Mouse (Mus musculus) kidney, adult 11 months (tissue): ENCODE measurements around the gene Hydin.
"Not testable (repeated sequence)": the region's sequence is repeated elsewhere in the genome, so short reads cannot be mapped to it uniquely, and the experiment has no call there.

Experiments used
- DNase-seq: peaks from one replicate; pipeline ENCODE4 v3.0.0; 2022

Hydin gene

GRCm38 (mm10) chr8:110340090-110340703, 73.4 kb downstream of the Hydin start:
- no peak for DNase-seq

- DNase-seq: no peak
Observed at GRCm38 (mm10) chr8:110345697-110346394, 79.1 kb downstream of the Hydin start.

- no peak for DNase-seq
Observed at GRCm38 (mm10) chr8:110346915-110347314, 80.1 kb downstream of the Hydin start.

DNA sequence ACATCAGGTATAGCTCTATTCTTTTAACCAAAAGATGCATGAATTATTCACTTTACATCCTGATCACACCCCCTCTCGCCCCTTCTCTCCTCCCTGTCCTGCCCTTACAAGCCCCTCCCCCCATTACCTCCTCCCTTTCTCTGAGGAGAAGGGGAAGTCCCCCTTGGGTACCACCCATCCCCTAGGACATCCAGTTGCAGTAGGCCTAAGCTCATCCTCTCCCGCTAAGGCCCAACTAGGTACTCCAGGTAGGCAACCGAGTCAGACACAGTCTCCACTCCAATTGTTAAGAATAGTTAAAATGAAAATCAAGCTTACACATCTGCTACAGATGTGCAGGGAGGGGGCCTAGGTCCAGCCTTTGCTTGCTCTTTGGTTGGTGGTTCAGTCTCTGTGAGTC, 83.9 kb downstream of the Hydin start:
- DNase-seq: no peak

DNA sequence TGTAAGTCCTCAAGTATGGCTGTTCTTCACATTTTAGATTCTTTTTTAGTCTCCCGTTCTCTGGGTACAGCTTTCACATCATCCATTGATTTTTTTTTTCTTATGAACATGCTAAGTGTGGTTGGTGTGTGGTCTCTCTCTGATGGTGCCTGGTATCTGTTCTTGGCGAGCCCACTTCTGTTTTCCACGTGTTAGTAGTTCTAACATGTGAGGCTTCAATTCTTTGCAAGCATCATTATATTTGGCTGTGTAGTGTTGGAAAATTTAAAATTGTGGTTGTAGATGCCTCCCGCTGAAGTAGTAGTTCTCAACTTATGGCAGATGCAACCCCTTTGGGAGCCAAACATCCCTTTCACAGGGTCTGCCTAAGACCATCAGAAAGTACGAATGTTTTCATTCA, 85.1 kb downstream of the Hydin start:
- no peak for DNase-seq

DNA sequence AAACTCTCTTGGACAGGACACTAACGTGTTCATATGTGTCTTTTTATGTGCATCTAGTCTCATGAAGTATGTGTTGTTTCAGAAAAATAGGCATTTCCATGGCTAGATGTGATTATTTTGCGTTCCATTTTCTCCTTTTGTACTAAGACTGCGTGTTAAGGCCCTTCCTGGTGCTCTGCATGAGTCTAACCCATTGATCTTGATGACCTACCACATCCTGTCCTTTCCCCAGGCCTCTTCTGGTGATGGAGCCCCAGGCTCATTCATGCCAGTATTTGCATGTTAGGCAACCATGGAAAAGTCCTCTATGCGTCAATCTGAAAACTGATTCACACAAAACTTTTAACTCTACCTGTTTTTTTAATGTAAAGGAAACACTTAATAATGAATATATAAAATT, 96.2 kb downstream of the Hydin start:
- no peak for DNase-seq

DNA sequence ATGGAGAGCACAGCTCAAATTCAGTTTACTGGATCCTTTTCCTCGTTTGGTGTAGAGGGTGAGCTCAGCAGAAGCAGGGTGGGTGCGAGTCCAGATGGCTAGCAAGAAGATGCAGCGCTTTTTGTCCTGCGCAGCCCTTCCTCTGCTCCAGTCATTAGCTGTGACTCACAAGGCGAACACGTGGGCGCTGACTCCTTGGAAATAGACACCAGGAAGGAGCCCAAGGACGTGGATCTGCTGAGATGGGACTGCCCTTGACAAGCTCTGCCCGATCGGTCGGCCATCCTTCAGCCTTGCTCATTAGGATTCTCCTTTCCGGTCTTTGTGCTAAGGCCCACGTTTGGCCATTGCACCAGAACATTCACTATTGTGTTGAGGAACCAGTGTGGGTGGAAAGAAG, 106.1 kb downstream of the Hydin start:
- DNase-seq: no peak

- DNase-seq: no peak
Observed at GRCm38 (mm10) chr8:110373695-110374094, 106.9 kb downstream of the Hydin start.

DNA sequence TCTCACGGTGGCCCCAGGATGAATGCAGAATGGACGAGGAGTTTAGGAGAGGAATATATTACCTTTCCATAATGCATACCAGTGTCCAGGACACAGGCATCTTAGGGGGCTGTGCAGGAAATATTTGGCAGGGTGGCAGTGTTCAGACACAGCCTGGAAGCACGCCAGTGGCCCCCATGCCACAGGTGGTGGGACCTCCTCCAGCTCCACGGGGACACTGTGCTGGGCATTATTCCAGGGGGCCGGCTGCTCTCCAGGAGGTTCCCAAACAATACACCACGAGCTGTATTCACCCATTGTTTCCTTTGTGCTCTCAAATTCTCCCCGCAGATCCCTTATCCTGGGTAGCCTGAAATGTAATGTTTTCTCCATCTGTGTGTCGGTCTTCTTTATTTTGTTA, 116.0 kb downstream of the Hydin start:
- DNase-seq: no peak

GRCm38 (mm10) chr8:110384632-110385031, 117.9 kb downstream of the Hydin start:
- DNase-seq: not testable (repeated sequence)

DNA sequence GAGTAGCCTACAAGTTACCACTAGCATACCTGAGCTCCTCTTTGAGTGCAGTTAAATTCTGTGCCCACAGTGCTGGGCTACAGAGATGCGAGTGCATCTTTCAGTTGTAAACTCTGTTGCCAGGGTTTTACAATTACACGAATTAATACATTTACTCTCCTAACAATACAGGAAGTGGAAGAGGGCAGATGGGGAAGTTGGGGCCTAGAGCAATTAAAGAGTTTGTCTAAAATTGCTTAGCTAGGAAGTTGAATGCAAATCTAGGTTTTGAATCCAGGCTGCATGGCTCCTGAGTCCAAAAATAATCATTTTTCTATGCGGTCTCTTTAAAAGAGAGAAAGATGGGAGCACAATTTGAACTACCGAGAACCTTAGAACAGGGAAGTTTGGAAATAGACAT, 128.9 kb downstream of the Hydin start:
- no peak for DNase-seq

GRCm38 (mm10) chr8:110400536-110400935, 133.8 kb downstream of the Hydin start:
- DNase-seq: no peak

DNA sequence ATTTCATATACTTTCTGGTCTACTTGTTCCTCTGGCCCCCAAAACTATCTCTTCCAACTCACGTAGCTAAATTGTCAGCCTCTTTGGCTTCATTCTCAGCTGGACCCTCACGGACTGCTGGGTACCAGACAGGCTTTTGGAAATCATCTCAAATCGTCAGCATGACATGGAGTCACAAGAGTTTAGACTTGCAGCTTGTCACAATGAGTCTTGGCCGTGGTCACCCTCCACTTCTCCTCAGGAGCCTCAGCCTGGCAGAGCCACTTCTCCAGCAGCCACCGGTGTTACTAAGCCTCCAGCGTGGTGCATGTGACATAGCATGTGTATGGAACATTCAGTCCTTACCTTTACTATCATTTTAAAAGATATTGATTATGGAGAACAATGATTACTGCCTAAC, 135.5 kb downstream of the Hydin start:
- DNase-seq: no peak

DNA sequence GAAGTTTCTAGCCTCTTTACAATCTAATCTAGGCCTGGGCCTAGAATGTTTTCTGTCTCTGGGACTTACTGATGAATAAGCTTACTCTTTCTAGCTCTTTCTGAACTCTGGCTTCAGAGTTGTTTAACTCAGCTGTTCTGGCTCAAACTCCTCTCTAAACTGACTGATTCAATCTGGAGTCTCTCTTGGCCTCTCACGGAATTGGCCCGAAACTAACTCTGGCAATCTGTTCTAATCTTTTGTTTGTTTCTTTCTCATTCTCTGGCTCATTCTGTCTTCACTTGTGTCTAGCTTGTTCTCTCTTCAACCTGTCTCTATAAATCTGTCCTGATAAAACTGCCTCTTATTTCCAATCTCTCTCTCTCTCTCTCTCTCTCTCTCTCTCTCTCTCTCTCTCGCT, 137.7 kb downstream of the Hydin start:
- no peak for DNase-seq

DNA sequence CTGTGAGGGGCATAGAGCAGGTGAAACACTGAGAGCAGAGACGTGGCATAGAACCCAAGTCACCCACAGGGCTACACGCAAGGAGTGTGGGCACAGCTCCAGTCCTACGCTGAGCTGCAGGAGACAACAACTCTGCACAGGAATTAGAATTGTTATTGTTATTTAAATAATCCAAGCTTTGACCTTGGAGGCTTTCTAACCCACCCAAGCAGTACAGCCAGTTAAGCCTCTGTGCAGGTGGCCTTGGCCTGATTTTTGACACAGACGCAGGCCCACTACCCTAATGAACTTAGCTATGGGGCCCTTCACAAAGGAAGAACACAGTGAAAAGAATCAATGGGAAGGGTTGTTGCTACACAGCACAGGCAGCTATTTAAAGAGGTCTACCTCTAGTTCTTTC, 148.3 kb downstream of the Hydin start:
- DNase-seq: no peak

- DNase-seq: no peak
Observed at GRCm38 (mm10) chr8:110416931-110417330, 150.2 kb downstream of the Hydin start.

GRCm38 (mm10) chr8:110417801-110418200, 151.0 kb downstream of the Hydin start:
- DNase-seq: peak; percentile 68

GRCm38 (mm10) chr8:110419711-110420110, 152.9 kb downstream of the Hydin start:
- DNase-seq: no peak

DNA sequence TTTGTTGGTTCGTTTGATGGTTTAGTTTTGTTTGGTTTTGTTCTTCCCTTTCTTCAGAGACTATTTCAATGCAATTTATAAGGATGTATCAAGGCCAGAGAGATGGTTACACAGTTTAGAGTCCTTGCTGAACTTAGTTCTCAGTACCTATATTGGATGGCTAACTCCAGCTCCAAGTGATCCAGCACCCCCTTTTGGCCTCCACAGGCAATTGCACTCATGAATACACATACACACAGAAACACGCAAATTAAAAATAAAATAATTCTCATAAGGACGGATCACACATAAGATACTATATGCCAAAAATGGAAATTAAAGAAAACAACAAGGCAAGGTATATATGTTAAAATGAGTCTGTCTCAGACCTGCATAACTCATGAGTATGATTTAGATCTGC, 153.4 kb downstream of the Hydin start:
- no peak for DNase-seq

GRCm38 (mm10) chr8:110424146-110424545, 157.4 kb downstream of the Hydin start:
- DNase-seq: no peak

- DNase-seq: no peak
Observed at GRCm38 (mm10) chr8:110431340-110431739, 164.6 kb downstream of the Hydin start.

DNA sequence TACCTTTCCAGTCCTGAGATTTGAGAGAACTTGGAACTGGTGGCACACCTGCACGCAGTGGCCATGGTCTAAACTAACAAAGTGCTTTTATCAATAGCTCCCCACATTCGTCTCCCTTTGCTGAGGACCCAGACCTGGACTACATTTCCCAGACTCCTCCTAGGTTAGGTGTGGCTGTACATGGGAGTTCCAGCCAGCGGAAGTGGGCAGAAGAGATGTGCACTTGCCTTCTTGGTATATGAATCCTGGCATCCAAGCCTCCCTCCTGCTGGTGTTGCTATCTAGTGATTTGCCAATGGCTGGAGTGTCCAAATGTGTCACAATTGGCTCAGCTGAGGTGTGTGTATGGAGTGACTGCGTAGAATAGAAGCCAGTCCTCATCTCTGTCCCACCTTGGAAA, 173.8 kb downstream of the Hydin start:
- DNase-seq: no peak

DNA sequence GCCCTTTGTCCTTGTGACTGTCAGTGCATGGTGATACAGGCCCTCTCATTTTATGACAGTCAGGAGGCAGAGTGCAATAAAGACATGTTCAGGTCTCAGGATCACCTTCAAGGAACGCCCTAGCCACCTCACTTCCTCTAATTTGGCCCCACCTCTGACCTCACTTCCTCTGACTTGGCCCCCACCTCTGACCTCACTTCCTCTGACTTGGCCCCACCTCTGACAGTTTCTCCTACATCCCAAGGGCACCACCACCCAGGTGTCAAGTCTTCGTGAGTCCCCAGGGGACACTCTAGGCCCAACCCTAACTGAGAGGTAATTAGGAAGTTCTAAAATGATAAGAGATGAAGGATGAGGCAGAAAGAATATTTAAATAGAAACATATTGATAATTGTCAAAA, 177.5 kb downstream of the Hydin start:
- DNase-seq: no peak

DNA sequence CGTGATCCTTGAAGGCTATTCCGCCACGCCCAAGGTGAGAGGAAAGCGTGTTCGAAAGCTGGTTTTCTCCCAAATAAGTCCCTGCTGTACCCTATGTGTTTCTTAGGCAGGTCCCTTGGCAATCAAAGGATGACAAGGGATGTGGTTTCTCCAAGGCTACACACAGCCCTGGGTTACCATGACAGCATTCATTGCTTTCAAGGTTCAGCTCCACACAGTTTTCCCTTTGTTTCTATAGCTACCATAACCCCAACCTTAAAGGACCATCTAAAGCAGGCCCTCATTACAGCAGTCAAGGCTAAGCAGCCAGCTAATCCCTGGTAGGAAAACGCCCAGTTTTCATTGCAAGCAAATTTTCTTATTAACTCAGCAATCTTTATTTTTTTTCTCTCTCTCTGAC, 183.7 kb downstream of the Hydin start:
- no peak for DNase-seq

DNA sequence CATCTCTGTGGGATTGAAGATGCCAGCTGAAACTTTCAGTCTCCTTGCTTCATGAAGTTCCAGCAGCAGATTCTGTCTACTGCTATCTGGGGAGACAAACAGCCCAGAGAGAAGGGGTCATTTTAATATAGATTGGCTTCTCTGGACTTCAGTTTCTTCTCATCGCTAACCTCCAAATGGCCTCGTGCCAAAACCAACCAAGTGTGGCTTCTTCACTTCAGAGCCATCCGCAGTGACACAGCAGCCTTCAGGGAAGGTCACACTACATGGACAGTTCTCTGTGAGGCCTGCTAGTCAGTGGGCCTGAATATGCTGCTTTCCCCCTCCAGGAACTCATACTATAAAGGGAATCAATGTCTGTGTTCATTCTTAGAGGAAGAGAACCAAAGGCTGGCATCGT, 187.7 kb downstream of the Hydin start:
- no peak for DNase-seq
